Mouse (Mus musculus) E14TG2a.4 (cell line): ENCODE measurements at regions not wholly inside any gene's neighbourhood (a gene's known extent, or its start where the extent isn't known, plus 50 kb on each side); places are given as distances from the start of the nearest gene placed in this dataset.

Source experiments
- CTCF ChIP-seq: conservative IDR thresholded peaks from 2 replicates; pipeline ENCODE4 v1.5.1; 2014; ENCODE audit warnings: low read length
- NANOG ChIP-seq: IDR thresholded peaks from 2 replicates; pipeline ENCODE4 v1.6.1; 2014; ENCODE audit warnings: borderline replicate concordance, low read length, mixed read lengths
- POU5F1 ChIP-seq: IDR thresholded peaks from 2 replicates; pipeline ENCODE4 v1.6.1; 2014; ENCODE audit warnings: low read length, borderline replicate concordance

DNA sequence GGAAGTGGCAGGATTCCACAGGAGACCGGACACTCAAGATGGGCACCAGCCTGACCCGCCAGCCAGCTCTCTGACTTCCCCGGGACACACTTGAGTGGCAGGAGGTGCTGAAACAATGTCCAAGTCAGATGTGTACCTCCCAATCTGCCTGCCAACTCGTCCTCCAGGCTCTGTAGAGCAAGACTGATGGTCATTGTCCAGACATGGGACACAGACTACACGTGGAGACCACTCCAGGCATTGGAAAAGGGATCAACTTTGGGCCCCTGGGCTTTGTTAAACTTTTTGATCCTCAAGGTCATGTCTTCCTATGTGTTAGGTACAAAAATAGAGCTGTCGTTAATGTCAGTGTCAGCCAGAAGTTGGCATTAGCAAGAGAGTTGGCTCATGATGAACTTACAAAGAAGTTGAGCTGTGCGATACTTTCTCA, 214.6 kb downstream of the 3100002H09Rik start:
- TF ChIP-seq CTCF (no peak), NANOG (no peak), POU5F1 (no peak)
